Mouse (Mus musculus) midbrain, embryonic 13.5 days (tissue): ENCODE measurements around the gene Myo16. TPM values are rescaled to one million over a fixed set of nuclear protein-coding genes. Genes with fewer than 3 reads are reported as not detected.

Source experiments
- ATAC-seq: fragments of 200-750 bp; cut with Nextera tagmentation; 2 replicates; pipeline ENCODE4 v1.8.0; 2017; ENCODE audit warnings: mild to moderate bottlenecking, moderate TSS enrichment, moderate library complexity
- H3K27ac ChIP-seq: fragments of 300-500 bp; sonication (generic); 2 replicates; pipeline ENCODE4 v1.5.1; 2015; ENCODE audit warnings: inconsistent platforms, mild to moderate bottlenecking, moderate library complexity
- H3K27me3 ChIP-seq: fragments of 300-500 bp; sonication (generic); 2 replicates; pipeline ENCODE4 v1.6.1; 2015; ENCODE audit warnings: mild to moderate bottlenecking, inconsistent platforms
- H3K36me3 ChIP-seq: fragments of 300-500 bp; sonication (generic); 2 replicates; pipeline ENCODE4 v1.6.1; 2015; ENCODE audit warnings: mild to moderate bottlenecking, inconsistent platforms
- H3K4me1 ChIP-seq: fragments of 300-500 bp; sonication (generic); replicated peaks from 2 replicates; pipeline ENCODE4 v1.6.1; 2015; ENCODE audit warnings: inconsistent platforms
- H3K4me2 ChIP-seq: fragments of 300-500 bp; sonication (generic); replicated peaks from 2 replicates; pipeline ENCODE4 v1.6.1; 2015; ENCODE audit warnings: moderate library complexity, mild to moderate bottlenecking, inconsistent platforms
- H3K4me3 ChIP-seq: fragments of 300-500 bp; sonication (generic); replicated peaks from 2 replicates; pipeline ENCODE4 v1.5.1; 2015; ENCODE audit warnings: mild to moderate bottlenecking, inconsistent platforms
- H3K9ac ChIP-seq: fragments of 300-500 bp; sonication (generic); replicated peaks from 2 replicates; pipeline ENCODE4 v1.6.1; 2015; ENCODE audit warnings: mild to moderate bottlenecking, inconsistent platforms
- H3K9me3 ChIP-seq: fragments of 300-500 bp; sonication (generic); 2 replicates; pipeline ENCODE4 v1.6.1; 2016; ENCODE audit warnings: mild to moderate bottlenecking, inconsistent platforms
- WGBS: fragments of 180-500 bp; shearing (Covaris S2); methylation state at CpG from one replicate; pipeline ENCODE4 v1.1.7; 2015; 5-methylcytosine and 5-hydroxymethylcytosine counted together
- polyA plus RNA-seq: library from polyadenylated mRNA; unstranded; fragments of >200 nt; fragmentation: Nextera tagmentation; extraction: Ambion mirVana; gene quantifications from 2 replicates; pipeline ENCODE4 v1.2.1, GENCODE M21; 2015

Myo16 gene
- polyA plus RNA-seq, 1 experiment from 2014 or later: 5.2 TPM

DNA sequence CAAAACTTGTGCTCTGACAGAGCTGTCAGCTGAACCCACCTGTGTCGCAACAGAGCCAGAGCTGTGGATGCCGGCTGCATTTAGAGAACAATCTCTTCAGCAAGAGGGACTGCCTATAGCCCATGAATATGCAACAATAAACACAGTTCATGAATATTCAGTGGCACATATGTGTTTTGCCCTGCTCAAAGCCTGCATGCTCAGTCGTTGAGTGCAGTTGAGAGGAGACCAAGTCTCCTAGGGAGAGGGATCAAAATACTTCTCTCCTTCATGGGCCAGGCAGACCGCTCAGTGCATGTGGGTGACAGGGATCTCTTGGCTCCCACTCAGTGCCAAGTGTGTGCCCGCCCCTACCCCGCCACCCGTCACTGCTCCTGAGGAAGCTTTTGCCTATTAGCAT lies 265.3 kb downstream of the Myo16 start:
- Histone ChIP-seq H3K4me1 (peaks cover 25% of the 10 kb centered on the region), H3K27ac (peak overlapping the region; percentile 36), H3K36me3 (no peaks in the 10 kb centered on the region), H3K9me3 (no peaks in the 10 kb centered on the region), H3K9ac (no peak overlapping the region), H3K4me2 (no peak overlapping the region), H3K27me3 (no peaks in the 10 kb centered on the region), H3K4me3 (no peak overlapping the region)
- WGBS: 28% methylated on average over 7 of the region's 7 CpGs
- peak; percentile 73 for ATAC-seq

GRCm38 (mm10) chr8:10419726-10420125 lies 266.0 kb downstream of the Myo16 start:
- H3K9ac ChIP-seq: no peak overlapping the region
- H3K9me3 ChIP-seq: no peaks in the 10 kb centered on the region
- no peak for ATAC-seq
- H3K4me2 ChIP-seq: no peak overlapping the region
- H3K27me3 ChIP-seq: no peaks in the 10 kb centered on the region
- 85% methylated on average over 4 of the region's 4 CpGs for WGBS
- peaks cover 18% of the 10 kb centered on the region for H3K4me1 ChIP-seq
- no peak overlapping the region for H3K27ac ChIP-seq
- no peaks in the 10 kb centered on the region for H3K36me3 ChIP-seq
- no peak overlapping the region for H3K4me3 ChIP-seq

DNA sequence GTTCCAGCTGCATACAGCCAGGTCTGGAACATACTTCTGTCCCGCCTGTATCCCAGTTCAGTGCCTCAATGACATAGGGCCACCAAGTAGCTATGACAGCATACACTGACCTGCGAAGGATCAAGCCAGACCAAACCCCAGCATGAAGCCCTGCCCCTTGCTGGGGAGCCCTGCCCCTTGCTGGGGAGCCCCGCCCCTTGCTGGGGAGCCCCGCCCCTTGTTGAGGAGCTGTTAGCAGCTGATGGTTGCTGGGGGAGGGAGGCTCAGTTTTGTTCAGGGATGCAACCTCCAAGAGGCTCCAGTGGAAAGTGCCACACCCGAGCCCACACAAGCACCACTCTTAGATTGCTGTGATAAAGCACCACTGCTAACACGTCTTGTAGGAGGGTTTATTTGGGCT lies 266.8 kb downstream of the Myo16 start:
- H3K27me3 ChIP-seq: no peaks in the 10 kb centered on the region
- H3K9me3 ChIP-seq: no peaks in the 10 kb centered on the region

GRCm38 (mm10) chr8:10421516-10422090 lies 267.9 kb downstream of the Myo16 start:
- Histone ChIP-seq H3K9me3 (no peaks in the 10 kb centered on the region), H3K4me2 (no peak overlapping the region), H3K9ac (no peak overlapping the region), H3K4me1 (peaks cover 15% of the 10 kb centered on the region), H3K36me3 (no peaks in the 10 kb centered on the region), H3K4me3 (no peak overlapping the region), H3K27ac (no peak overlapping the region), H3K27me3 (no peaks in the 10 kb centered on the region)
- WGBS: 87% methylated on average over 9 of the region's 9 CpGs
- no peak for ATAC-seq

More for the DNA sequence above, 266.8 kb downstream of the Myo16 start:
- Histone ChIP-seq H3K27ac (no peak overlapping the region), H3K4me1 (peaks cover 15% of the 10 kb centered on the region), H3K9ac (no peak overlapping the region), H3K4me2 (no peak overlapping the region), H3K36me3 (no peaks in the 10 kb centered on the region), H3K4me3 (no peak overlapping the region)
- 0 out of 2 replicates have a peak, but pooled peaks have one; percentile 27 for ATAC-seq
- WGBS: 82% methylated on average over 6 of the region's 6 CpGs

DNA sequence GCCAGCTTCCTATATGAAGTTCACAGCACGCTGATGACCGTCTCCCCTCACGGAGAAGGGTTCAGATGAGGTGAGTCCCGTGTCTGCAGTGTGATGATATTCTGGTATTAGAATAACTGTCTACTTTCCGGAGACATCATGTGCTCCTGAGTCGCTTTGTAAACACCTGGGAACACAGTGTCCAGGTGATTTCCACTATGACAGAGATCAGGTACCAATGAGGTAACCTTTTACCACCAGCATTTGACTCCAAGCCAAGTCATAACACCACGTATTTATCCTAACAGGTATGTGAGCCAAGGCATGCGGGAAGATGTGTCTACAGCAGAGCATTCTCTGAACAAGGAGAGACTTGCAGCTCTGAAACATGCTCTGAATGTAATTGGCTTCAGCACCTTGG lies 281.8 kb downstream of the Myo16 start:
- H3K27me3 ChIP-seq: no peaks in the 10 kb centered on the region
- H3K4me3 ChIP-seq: no peak overlapping the region
- H3K36me3 ChIP-seq: no peaks in the 10 kb centered on the region
- H3K9me3 ChIP-seq: no peaks in the 10 kb centered on the region
- H3K4me1 ChIP-seq: peaks cover 15% of the 10 kb centered on the region
- H3K27ac ChIP-seq: no peak overlapping the region
- WGBS: 91% methylated on average over 8 of the region's 8 CpGs
- H3K9ac ChIP-seq: no peak overlapping the region
- no peak for ATAC-seq
- no peak overlapping the region for H3K4me2 ChIP-seq

DNA sequence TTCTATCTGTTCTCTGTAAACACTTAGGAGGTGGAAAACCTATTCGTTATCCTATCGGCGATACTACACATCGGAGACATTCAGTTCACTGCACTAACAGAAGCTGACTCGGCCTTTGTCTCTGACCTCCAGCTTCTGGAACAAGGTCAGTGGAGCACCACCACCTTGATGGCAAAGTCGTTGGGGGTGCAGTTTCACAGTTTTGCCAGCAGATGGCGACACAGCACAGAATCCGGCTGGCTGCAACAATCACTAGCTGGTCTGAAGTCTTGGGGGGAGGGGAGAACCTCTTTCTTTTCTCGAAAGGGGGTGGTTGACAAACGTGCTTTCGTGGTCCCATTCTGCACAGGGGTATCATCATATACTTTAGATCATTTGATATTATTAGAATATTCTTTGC lies 285.1 kb downstream of the Myo16 start:
- H3K36me3 ChIP-seq: peaks cover 3% of the 10 kb centered on the region; the same call in 1 of the 2 replicates
- no peak overlapping the region for H3K4me3 ChIP-seq
- no peak overlapping the region for H3K9ac ChIP-seq
- no peak overlapping the region for H3K4me2 ChIP-seq
- WGBS: 16% methylated on average over 11 of the region's 11 CpGs
- ATAC-seq: peak; percentile 46
- H3K4me1 ChIP-seq: peaks cover 19% of the 10 kb centered on the region
- H3K27ac ChIP-seq: no peak overlapping the region
- no peaks in the 10 kb centered on the region for H3K27me3 ChIP-seq
- no peaks in the 10 kb centered on the region for H3K9me3 ChIP-seq

DNA sequence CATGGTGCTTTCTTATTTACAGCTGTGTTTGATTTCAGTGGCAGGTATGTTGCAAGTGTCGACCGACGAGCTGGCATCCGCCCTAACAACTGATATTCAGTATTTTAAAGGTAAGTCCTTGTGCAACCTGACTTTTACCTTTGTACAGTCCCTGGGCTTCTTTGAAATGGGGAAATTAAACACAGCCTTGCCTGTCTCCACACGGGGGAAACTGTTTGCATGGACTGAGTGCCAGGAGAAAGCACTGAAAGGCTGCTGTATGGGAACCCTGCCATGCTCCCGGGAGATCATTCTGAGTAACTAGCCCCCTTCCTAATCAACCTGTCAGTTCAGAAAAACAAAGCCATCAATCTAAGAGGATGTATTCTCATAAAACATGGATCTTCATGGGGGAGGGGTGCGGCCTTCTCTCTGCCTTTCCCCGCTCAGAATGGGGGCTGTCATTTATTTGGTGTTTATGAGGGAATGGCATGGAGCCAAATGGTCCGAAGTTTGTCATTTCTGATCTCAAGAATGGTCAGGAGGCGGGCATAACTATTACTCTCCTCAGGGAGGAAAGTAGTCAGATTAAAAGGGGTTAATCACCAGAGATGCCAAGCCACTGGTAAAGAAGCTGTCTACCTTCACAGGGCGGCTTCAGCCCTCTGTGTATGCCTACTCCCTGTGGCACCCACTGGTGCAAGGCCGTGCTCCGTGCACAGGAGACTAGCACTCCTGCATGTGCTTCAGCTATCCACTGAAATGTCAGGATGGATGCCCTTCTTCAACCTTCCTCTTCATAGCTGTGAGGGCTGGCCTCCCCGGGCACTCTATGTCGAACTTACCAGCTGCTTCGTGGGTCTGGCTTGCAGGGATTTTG lies 286.1 kb downstream of the Myo16 start:
- Histone ChIP-seq H3K9me3 (no peaks in the 10 kb centered on the region), H3K27ac (no peak overlapping the region), H3K4me1 (peaks cover 19% of the 10 kb centered on the region), H3K9ac (no peak overlapping the region), H3K27me3 (no peaks in the 10 kb centered on the region), H3K4me3 (no peak overlapping the region), H3K4me2 (no peak overlapping the region), H3K36me3 (peaks cover 3% of the 10 kb centered on the region; the same call in 1 of the 2 replicates)
- WGBS: 69% methylated on average over 16 of the region's 16 CpGs
- ATAC-seq: 0 out of 2 replicates have a peak, but pooled peaks have one; percentile 31

DNA sequence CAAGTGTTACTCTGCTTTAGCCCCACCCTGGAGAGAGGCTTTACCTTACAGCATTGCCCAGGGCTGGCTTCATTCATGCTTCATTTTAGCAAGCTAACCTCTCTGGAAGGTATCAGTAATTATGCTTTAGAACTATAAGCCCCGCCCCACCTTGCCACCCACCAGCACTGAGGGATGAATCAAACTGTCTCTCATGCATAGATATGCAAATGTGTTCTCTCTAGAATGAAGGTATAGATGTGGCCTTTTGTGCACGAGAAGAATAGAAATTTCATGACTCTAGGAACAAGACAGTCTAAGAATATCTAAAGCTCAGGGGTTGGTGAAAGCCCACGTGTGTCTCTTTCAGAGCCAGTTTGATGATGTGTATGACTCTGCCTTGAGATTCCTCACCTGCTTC lies 288.9 kb downstream of the Myo16 start:
- Histone ChIP-seq H3K27ac (no peak overlapping the region), H3K9me3 (no peaks in the 10 kb centered on the region), H3K36me3 (peaks cover 3% of the 10 kb centered on the region; the same call in 1 of the 2 replicates), H3K27me3 (no peaks in the 10 kb centered on the region), H3K4me3 (no peak overlapping the region), H3K9ac (no peak overlapping the region), H3K4me2 (no peak overlapping the region), H3K4me1 (peaks cover 19% of the 10 kb centered on the region)
- 42% methylated on average over 3 of the region's 3 CpGs for WGBS
- ATAC-seq: 0 out of 2 replicates have a peak, but pooled peaks have one; percentile 21

GRCm38 (mm10) chr8:10445011-10445410 lies 291.3 kb downstream of the Myo16 start:
- ATAC-seq: no peak
- Histone ChIP-seq H3K9me3 (no peaks in the 10 kb centered on the region), H3K4me2 (no peak overlapping the region), H3K27ac (no peak overlapping the region), H3K4me1 (peaks cover 7% of the 10 kb centered on the region), H3K9ac (no peak overlapping the region), H3K27me3 (no peaks in the 10 kb centered on the region), H3K4me3 (no peak overlapping the region), H3K36me3 (peaks cover 3% of the 10 kb centered on the region; the same call in 1 of the 2 replicates)
- 92% methylated on average over 7 of the region's 7 CpGs for WGBS

- no peaks in the 10 kb centered on the region for H3K36me3 ChIP-seq
- no peaks in the 10 kb centered on the region for H3K27me3 ChIP-seq
- H3K4me1 ChIP-seq: peaks cover 9% of the 10 kb centered on the region
- no peak overlapping the region for H3K9ac ChIP-seq
- H3K4me2 ChIP-seq: no peak overlapping the region
- H3K4me3 ChIP-seq: no peak overlapping the region
- H3K27ac ChIP-seq: no peak overlapping the region
- no peak for ATAC-seq
- no peaks in the 10 kb centered on the region for H3K9me3 ChIP-seq
- WGBS: 80% methylated on average over 14 of the region's 14 CpGs
These were observed 294.8 kb downstream of the Myo16 start for GRCm38 (mm10) chr8:10448545-10448944.

DNA sequence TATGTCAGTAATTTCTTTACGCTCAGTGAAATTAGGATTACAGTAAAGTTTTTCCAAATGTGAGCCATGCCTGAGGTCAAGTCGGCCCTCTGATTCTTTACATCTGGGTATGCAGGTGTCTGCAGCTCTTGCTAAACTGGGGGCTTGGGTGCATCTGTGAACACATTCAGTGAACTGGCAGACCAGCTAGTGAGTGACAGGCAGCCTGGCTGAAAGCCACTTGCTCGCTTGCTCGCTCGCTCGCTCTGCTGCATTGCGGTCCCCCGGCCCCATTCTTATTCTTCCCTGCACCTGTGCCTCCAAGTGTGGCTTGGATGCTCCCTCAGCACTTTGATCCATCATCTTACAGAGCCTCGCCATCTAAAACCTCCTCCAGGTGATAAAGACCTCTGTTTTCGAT lies 299.3 kb downstream of the Myo16 start:
- Histone ChIP-seq H3K27me3 (no peaks in the 10 kb centered on the region), H3K4me1 (peaks cover 14% of the 10 kb centered on the region), H3K4me3 (no peak overlapping the region), H3K27ac (no peak overlapping the region), H3K9ac (no peak overlapping the region), H3K9me3 (no peaks in the 10 kb centered on the region), H3K4me2 (no peak overlapping the region), H3K36me3 (peaks cover 5% of the 10 kb centered on the region; the same call in 1 of the 2 replicates)
- 53% methylated on average over 10 of the region's 10 CpGs for WGBS
- no peak for ATAC-seq

DNA sequence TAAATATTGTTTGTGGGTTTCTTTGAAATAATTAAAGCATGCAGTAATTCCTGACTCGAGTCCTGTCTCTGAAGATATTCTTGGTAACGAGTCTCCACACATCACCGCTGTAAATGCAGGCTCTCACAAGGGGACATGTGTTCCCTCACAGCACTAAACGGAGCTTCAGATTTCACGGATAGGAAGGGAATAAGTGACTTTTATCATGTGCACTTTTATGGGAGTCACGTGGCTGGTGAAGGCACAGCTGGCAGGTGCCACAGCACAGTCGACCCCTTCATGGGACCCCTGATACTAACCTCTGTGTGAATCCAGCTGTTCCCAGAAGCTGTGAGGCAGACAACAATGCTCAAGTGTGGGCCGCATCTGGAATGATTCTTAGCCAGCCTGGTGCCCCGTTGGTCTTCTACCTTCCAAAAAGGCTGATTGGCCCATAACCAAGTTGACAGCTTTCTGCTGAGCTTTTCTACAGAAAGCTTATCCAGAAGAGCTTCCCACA lies 304.5 kb downstream of the Myo16 start:
- Histone ChIP-seq H3K27me3 (no peaks in the 10 kb centered on the region), H3K27ac (no peak overlapping the region), H3K9ac (no peak overlapping the region), H3K4me1 (peaks cover 8% of the 10 kb centered on the region), H3K4me3 (no peak overlapping the region), H3K9me3 (no peaks in the 10 kb centered on the region), H3K4me2 (no peak overlapping the region), H3K36me3 (peaks cover 5% of the 10 kb centered on the region; the same call in 1 of the 2 replicates)
- ATAC-seq: no peak
- WGBS: 79% methylated on average over 9 of the region's 9 CpGs
